Mouse (Mus musculus): ENCODE results near the gene Selenon.
A peak's percentile ranks its signal among the peaks of the same experiment; 100 is the strongest.

The Selenon gene

DNA sequence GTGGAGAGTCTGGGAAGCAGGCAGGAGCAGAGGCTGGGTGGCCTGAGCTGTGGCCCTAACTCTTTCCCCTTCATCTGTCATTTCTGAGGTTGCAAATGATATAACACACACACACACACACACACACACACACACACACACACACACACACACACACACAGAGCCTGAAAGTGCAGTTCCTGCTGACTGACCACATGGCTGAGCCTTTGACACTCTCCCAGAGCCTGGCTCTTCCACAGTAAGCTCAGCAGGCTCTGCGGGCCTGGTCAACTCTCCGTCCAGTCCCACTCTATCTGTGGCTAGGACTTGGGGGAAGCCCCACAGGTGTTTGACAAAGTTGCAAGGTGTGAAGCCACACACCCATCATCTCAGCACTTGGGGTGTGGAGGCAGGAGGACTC lies 25.3 kb upstream of the Selenon start:
- DNase-seq, result no peak

DNA sequence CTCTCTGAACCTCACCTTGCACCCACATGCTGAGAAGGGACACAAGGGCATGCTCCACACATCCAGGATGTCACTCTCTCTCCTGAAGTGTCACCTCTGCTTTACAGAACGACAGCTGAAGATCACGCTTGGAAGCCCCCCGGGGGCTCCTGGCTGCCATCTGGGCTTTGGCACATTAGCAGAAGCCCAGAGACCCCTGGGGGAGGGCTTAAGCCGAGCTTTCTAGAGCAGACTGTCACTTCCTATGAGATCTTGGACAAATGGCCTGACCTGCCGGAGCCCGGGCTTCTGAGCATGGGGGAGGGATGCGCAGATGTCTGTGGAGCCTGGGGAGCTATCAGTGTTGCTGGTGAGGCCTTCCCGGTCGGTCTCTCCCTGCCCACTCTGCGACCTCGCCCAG lies 23.5 kb upstream of the Selenon start:
- DNase-seq, result no peak

DNA sequence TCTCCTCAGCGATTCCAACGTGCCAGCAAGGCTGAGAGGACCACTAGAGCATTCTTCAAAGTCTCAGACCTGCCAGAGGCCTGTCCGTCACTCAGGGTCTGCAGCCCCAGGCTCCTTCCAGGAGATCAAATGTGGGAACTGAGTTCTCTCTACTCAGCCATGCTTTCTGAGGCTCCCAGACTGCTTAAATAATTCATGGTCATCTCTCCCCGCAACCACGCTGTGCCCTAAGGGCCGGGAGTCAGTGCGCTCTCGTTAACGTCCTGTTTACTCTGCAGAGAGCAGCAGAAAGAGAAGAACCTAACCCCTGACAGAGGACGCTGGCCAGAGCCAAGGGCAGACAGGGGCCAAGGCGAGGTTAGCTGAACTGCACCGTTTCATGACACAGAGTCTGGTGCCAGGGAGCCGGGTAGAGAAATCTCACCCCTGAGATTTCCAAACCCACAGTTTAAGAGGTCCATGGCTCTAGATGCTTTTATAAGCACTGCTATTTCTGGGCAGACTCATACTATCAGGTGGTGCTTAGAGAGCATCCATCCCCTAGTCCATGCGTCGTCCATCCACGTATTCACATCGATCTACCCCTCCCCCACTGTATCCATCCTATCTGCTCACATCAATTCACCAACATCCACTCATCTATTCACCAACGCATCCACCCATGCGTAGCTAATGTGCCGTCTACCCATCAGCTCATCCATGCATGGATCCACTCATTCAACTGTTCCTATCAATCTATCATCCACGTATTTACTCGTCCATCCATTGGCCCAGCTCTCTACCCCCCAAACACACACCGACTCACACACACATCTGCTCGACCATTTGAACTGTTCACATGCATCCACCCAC lies 20.7 kb upstream of the Selenon start:
- DNase-seq, result no peak

DNA sequence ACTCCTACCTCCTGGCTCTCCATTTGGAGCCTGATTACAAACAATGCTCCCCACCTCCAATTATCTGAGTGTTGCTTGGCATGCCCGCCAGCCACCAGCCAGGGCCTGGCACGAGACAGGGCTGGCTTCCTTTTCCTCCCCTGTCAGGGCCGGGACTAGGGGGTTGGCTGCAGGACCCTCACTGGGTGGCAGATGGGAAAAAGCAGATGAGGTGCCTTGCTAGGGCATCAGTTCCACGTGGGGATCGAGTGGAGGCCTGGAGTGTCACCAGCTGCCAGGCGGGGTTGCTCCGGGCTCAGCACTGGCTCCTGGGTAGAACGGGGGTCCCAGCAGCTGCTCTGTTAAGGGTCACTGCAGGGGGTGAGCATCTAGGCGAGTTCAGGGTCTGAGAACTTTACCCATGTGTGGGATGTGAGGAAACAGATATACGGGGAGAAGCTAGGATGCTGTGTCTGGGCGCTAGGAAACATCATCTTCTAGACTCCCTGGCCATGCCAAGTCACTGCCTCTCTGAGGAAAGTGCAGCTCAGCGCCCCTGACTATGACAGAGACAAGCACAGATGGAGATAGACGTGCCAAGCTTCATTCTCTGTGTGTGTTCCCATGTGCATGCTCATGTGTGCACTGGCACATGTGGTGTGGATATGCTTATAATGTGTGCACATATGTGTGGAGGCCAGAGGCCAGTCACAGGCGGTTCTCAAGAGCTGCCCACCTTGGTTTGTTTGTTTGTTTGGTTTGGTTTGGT lies 18.9 kb upstream of the Selenon start:
- DNase-seq, result no peak

DNA sequence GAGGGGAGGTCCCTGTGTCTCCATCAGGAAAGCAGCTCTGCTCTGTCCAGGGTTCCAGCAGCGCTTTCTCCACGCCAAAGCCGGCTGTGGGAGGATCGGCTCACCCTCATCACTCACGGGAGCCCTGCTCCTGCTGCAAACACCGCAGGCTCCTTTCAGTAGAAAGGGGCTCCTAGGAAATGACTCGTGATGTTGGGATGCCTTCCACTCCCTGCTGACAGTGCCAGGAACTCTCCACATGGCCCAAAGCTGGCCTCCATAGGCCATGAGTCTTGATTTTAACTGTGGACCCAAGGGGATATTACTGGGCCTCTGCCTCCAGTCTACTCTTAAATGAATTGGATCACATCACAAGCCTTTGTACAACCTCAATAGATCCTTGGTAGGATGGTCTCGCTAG lies 17.9 kb upstream of the Selenon start:
- no peak for DNase-seq

DNA sequence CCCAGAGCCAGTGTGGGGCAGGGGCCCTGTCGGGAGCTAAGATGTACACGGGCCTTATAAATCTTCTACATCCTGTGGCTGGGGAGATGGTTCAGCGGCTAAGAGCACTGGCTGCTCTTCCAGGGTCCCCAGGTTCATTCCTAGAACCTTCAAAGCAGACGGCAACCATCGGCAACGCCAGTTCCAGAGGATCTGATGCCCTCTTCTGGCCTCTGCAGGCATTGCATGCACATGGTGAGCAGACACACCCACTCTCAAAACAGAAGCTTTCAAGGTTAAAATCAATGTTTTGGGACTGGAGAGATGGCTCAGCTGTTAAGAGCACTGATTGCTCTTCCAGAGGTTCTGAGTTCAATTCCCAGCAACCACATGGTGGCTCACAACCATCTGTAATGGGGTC lies 17.2 kb upstream of the Selenon start:
- no peak for DNase-seq

DNA sequence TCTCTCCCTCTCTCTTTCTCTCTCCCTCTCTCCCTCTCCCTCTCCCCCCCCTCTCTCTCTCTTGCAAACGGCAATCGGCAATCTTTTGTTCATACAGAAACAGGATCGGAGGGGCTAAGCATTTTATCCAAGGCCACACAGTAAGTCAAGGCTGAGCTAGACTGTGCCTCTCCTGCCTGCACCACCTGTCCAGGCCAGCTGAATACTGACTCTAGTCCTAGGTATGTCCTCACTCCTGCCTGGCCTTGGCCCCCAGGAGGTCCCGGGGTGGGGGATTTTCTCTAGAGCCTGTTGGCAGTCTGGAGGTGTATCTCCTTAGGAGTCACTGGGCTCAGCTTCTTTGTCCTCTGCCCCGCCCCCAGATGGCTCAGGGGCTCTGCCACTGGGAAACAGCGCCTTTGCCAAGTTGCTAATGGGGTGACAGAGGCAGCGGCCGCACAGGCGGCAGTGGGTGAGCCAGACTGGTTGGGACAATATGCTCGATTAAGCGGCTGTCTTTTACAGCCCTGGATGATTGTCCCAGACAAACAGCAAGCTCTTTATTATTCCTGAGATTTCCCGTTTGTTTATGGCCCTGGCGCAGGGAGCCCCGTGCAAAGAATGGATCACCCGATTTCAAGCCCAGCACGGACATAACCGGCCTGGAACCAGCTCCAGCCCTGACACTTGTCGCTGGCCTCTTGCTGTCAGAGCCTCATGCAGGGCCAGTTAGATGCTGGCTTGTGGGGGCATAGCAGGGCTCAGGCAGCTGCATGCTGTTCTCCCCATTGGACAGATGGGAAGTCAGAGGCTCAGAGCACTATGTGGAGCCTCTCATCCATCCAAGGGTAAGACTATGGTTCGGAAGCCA lies 15.6 kb upstream of the Selenon start:
- no peak for DNase-seq

DNA sequence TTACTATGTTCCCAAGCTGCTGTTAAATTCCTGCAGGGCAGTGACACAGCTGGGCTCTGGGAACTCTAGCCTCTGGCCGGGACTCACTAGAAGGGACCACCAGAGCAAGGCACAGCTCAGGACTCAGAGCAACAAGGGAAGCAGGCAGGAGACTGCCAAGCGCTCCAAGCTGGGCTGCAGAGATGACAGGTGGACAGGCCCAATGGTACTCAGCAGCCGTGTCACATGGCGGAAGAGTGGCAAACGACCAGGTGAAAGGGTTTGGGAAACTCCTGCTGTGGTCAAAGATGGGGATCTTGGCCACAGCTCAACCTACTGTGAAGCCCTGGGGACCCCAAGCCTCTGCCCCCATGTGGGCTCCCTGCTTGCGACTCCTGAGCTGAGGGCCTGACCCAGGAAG lies 12.1 kb upstream of the Selenon start:
- DNase-seq, result no peak

DNA sequence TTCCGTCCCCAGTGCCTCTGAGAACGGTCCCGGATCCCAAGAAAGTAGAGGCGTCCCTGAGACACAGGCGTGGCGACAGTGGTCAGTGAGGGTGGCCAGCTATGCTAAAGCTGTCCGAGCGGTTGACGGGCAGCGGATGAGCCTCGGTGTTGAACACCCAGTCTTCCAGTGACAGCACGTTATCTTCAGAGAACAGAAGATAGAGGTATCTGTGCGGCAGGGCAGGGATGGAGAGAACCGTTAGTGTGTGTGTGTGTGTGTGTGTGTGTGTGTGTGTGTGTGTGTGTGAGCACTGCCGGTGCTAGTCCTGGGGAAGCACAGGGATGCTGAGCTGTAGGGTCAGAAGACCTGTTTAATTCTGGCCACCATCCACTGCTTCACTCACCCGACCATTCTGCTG lies 11.7 kb upstream of the Selenon start:
- DNase-seq, result no peak

DNA sequence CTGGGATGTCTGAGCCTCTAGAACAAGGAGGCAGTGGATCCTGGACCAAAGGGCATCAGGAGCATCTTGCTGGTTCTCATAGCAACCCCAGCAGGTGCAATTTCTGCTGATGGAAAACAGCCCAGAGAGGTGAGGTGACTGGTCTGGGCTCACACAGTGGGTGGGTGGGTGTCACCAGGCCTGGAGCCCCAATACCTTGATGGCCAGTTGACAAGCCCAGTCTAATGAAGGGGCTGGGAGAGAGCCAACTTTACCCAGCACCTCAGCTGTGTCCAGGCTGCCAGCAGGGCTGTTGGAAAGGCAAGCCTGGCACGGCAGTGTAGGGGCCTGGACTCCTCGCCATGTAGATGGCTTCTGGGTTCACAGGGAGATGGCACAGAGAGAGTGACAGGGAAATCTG lies 10.0 kb upstream of the Selenon start:
- DNase-seq, result no peak

DNA sequence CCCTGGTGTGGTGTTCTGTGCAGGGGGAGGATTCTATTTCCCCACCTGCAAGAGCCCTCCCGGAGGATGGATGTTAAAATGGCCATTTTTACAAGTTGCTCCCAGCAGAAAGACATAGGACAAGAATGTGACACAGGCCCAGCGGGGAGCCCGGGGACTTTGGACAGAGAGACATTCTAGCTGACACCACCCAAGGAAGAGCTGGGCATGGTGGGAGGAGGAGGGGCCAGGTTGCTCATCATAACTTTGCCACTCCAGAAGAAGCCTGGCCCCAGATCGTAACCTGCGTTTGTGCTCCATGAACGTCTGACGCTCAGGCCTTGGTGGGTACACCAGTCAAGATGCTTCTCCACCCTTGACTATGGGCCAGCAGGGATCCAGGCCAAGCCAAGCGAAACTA lies 8.7 kb upstream of the Selenon start:
- no peak for DNase-seq

DNA sequence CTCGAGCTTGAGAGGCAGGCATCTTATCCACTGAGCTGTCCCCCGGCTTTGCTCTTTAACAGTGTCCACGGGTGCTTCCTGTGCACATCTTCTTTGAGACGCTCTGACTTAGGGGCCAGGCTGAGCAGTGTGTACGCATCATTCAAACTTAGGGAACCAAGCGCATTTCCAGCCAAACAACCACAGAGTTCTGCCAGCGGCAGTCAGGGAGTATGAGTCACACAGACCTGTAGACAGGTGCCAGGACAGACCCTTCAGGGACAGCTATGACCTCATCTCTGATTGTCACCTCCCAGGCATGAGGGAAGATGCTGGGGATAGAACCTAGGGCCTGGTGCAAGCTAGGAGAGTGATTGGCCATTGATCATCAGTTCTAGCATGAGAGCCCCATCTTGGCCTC lies 7.2 kb upstream of the Selenon start:
- DNase-seq, result no peak

DNA sequence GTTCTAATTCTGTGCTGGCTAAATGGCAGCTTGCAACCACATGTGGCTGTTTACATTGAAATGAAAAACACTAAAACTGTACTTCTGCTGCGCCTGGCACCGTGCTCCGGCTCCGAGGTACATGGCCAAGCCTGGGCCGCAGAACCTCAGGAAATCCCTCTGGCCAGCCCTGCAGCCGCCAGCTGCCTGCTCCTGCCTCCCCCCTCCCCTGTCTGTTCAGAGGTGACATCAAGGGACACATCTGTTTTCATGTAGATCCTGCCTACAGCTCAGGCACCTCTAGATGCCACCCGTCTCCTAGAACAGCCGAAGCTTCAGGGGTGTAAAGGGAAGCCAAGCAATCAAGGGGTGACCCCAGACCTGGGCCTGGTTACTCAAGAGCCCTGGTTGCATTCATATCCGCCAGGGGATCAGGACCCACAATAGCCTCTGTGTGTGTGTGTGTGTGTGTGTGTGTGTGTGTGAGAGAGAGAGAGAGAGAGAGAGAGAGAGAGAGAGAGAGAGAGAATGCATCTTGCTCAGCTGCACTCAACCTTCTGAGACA lies 6.7 kb upstream of the Selenon start:
- no peak for DNase-seq

DNA sequence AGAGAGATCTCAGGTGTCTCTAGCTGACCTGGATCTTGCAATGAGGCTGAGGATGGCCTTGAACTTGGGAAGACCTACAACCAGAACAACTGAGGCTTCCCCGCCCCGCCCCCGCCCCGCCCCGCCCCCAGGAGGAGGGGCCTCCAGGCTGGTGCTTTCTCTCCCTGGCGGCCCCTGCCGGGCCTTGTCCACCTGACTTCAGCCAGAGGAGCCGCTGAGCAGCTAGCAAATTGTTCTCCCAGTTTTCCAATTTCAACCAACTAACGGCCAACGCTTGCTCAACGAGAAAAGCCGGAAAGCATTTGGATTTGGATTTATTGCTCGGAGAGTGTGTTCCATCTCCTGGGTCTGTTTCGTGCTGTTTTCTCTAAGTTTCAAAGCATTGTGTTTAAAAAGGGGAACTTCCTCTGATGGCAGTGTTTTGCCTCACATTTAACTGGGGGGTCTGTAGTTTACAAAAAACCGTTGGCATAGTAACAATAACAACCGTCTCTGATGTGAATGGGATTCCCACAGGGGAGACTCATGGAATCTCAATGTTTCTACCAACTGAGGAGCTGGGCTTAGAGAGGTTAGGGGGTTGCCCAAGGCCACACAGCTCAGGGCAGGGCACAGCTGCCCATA lies 5.8 kb upstream of the Selenon start:
- peak; percentile 15 for DNase-seq

DNA sequence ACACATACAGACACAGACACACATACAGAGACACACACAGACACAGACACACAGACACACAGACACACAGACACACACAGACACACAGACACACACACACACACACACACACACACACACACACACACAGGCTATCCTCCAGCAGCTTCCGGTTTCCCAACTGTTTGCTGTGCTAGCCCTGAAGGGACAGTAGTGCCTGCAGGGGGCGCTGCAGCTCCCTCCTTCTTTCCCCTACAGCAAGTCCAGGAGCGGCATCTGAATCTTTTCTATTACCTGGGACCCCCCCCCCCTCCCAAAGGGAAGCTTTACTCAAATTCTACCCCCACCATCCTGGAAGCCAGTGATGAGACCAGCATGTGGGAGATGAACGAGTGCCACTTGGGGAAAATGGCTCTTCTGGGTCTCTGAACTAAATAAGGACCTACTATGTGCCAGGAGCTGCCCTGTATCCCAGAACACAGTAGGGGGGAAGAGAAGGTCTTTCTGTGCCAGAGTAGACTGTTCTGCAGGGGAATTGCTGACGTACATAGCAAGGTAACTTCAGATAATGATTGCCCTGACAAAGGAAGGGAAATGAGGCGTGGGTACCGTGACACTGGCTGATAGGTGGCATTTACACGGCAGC lies 4.1 kb upstream of the Selenon start:
- no peak for DNase-seq

DNA sequence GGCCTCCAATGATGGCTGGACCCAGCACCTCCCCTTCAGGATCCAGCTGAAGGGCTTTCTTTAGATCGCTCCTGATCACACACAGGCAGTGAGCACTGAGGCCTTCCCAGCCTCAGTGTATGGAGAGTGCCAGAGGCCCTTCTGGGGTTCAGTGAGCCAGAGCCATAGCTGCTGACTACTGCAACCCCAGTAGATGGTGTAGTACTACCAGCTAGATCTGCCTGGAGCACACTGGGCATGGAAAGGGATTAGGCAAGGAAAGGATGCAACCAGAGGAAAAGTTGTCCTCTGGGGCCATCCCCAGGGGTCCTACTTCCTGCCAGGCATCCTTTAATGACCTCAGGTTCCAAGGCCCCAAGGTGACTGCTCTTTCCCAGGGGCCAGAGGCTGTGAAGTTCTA lies 1.7 kb upstream of the Selenon start:
- DNase-seq, result no peak

DNA sequence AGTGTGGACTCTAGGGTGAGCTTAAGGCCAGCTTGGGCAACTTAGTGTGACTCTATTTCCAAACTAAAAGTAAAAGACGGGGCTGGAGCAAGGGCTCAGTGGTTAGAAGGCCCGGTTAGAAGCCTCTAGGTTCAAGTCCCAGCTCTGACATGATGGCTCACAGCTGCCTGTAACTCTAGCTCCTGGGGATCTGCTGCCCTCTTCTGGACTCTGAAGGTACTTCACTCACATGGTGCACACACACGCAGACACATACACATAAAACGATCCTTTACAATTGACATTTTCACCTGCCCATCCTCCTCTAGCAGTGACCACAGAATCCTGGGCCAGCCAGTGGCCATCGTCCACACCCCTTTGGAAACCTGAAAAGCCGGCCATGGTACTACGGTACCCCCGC lies 2.1 kb downstream of the Selenon start:
- no peak for DNase-seq

DNA sequence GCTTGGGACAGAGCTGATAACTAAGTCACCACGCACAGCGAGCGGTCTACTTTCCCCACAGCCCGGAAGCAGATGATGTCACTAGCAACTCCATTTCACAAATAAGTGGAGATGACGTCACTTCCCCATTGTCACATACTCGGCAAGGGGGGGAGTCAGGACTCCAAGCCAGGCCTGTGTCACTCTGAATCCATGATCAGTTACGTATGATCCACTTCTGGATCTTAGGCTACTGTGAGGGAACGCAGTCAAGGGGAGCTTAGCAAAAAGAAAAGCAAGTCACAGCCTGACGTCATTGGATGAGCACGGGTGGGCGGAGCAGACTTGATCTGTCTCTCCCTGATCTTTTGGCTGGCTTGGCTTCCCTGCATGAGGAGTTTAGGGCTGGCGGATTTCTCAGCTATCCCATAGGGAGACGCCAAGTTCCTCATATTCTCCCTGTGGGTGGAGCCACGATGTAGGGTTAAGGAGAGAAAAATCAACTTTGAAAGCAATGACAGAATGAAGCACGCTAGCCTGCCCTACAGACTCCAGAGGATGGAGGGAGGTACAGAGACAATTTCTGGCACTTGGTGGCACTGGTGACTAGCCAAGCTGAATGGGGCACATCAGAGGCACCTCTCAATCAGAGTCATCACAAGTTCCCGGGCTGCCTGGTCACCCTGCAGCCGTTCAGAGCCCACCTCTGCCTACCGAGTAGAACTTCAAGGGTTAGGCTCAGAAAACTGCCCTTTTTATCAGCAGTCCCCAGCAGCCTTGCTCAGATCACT lies 3.6 kb downstream of the Selenon start:
- peak; percentile 14 for DNase-seq

DNA sequence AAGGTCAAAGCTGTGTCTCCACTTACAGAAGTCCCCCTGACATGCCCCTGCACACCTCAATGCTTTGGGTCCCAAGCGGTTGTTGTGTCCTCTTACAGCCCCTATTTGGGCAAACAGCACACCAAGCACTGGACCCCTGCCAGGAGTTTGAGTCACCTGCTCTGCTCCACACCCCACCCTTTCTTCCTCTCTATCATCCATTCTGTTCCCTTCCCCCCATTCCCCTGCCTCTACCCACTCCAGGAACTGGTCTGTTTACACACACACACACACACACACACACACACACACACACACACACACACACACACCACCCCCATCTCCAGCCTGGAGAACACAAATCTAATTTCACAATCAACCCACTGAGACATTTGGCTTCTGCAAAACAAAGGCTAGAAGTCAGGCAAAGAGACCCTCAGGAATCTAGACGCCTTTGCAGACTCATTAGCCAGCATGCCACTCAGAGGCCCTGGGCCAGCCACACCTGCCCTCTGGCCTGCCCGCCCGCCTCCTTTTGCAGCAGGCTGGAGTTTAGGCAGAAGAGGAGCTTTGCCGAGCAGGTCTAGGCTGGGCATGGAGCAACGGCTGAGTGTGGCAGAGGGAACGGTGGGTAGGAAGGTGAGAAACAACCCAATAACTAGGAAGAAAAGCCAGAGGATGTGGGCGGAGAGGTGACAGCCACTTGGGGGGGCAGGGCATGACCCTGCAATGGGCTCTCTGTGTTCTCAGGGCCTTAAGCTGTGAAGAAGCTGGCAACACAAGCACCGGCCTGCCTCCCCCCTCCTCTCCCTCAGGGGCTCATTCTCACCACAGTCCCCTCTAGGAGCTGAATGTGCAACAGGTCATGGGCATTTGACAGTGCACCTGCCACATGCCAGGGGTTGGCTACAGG lies 4.9 kb downstream of the Selenon start:
- DNase-seq, result peak; percentile 59

DNA sequence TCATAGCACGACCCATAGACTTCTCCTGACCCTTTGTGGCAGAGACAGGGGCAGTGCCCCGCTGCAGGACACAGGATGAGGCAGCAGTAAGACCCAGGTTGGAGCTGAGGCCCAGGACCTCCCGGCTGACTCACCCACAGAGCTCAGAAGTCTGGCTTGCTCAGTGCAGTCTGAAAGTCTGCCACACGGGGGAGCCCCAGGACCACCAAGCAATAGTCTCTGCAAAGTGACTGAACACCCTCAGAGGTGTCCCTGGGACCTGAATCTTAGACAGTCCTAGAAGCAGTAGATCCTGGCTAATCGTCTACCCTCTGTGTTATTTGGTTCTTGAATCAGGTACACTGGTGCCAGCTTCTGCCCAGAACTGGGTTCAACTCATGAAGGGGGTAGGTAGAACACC lies 8.7 kb downstream of the Selenon start:
- DNase-seq, result peak; percentile 97

Data from lung, postnatal 14 days (tissue).